Mouse (Mus musculus) hindbrain, embryonic 10.5 days (tissue): Measurements from ENCODE around the gene Zfp821. TPM values are rescaled to one million over a fixed set of nuclear protein-coding genes. Genes with fewer than 3 reads are reported as not detected.

Experiments used
- DNase-seq: peaks from one replicate; pipeline ENCODE4 v3.0.0-alpha.2; 2017; ENCODE audit warnings: low spot score
- H3K27ac ChIP-seq: fragments of 300-500 bp; sonication (generic); 2 replicates; pipeline ENCODE4 v1.5.1; 2016; ENCODE audit warnings: mild to moderate bottlenecking, moderate library complexity
- H3K27me3 ChIP-seq: fragments of 300-500 bp; sonication (generic); 2 replicates; pipeline ENCODE4 v1.6.1; 2016; ENCODE audit warnings: mild to moderate bottlenecking; ENCODE audit not compliant: poor library complexity, insufficient read depth, severe bottlenecking
- H3K36me3 ChIP-seq: fragments of 300-500 bp; sonication (generic); 2 replicates; pipeline ENCODE4 v1.6.1; 2016; ENCODE audit warnings: mild to moderate bottlenecking, moderate library complexity
- H3K4me1 ChIP-seq: fragments of 300-500 bp; sonication (generic); replicated peaks from 2 replicates; pipeline ENCODE4 v1.6.1; 2016; ENCODE audit warnings: mild to moderate bottlenecking
- H3K4me3 ChIP-seq: fragments of 300-500 bp; sonication (generic); 2 replicates; pipeline ENCODE4 v1.5.1; 2016; ENCODE audit warnings: mild to moderate bottlenecking, moderate library complexity
- H3K9me3 ChIP-seq: fragments of 300-500 bp; sonication (generic); 2 replicates; pipeline ENCODE4 v1.6.1; 2016; ENCODE audit warnings: mild to moderate bottlenecking, moderate library complexity
- WGBS: fragments of 180-500 bp; shearing (Covaris S2); methylation state at CpG from one replicate; pipeline ENCODE4 v1.1.7; 2016; 5-methylcytosine and 5-hydroxymethylcytosine counted together
- polyA plus RNA-seq: library from polyadenylated mRNA; unstranded; fragments of >200 nt; fragmentation: Nextera tagmentation; extraction: Ambion mirVana; gene quantifications from 2 replicates; pipeline ENCODE4 v1.2.1, GENCODE M21; 2016

The Zfp821 gene
- polyA plus RNA-seq, 1 experiment from 2014 or later, result 50.3 TPM

GRCm38 (mm10) chr8:109693146-109693900 is 12.0 kb upstream of the Zfp821 start, which contains the start of gene Ist1:
Gene Ist1 (minus strand): TSS chr8:109693260.
- H3K27ac ChIP-seq, result peak within 1 kb of the TSS; percentile 97
- H3K4me3 ChIP-seq, result peak within 1 kb of the TSS; percentile 99
- peaks cover 26% of the 10 kb centered on the region for H3K4me1 ChIP-seq
- under 1% methylated on average over 57 of the region's 57 CpGs for WGBS
- peaks cover 14% of the 10 kb centered on the region; the same call in 1 of the 2 replicates for H3K36me3 ChIP-seq
- peaks cover 15% of the 10 kb centered on the region for H3K27me3 ChIP-seq
- DNase-seq, result peak; percentile 98
- no peaks in the 10 kb centered on the region for H3K9me3 ChIP-seq

- Histone ChIP-seq H3K9me3 (no peaks in the 10 kb centered on the region), H3K27ac (no peak overlapping the region), H3K27me3 (peaks cover 15% of the 10 kb centered on the region), H3K4me1 (peaks cover 26% of the 10 kb centered on the region), H3K36me3 (peaks cover 12% of the 10 kb centered on the region; the same call in 1 of the 2 replicates), H3K4me3 (peak overlapping the region; percentile 99; the same call in 1 of the 2 replicates)
- 58% methylated on average over 6 of the region's 6 CpGs for WGBS
- DNase-seq, result no peak
Observed at GRCm38 (mm10) chr8:109694154-109694553, 11.2 kb upstream of the Zfp821 start.

- Histone ChIP-seq H3K36me3 (no peaks in the 10 kb centered on the region), H3K9me3 (no peaks in the 10 kb centered on the region), H3K27me3 (peaks cover 23% of the 10 kb centered on the region), H3K4me1 (peaks cover 9% of the 10 kb centered on the region), H3K27ac (no peak overlapping the region), H3K4me3 (no peak overlapping the region)
- DNase-seq, result no peak
- WGBS, result 78% methylated on average over 1 of the region's 1 CpGs
Observed at GRCm38 (mm10) chr8:109697754-109698153, 7.6 kb upstream of the Zfp821 start.

DNA sequence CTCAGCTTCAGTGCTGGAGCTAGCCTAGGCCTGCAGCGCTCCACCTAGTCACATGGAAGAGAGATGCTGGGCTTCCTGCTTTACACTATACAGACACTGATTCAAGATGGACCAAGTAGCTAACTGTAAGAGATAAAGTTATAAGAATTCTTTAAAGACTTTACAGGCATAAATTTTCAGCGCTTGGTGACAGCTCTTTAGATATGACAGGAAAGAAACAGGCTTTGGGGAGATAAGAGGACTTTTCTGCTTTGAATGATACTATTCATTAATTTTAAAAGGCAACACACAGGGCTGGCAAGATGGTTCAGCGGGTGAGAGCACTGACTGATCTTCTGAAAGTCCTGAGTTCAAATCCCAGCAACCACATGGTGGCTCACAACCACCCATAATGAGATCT is 6.9 kb upstream of the Zfp821 start:
- peaks cover 9% of the 10 kb centered on the region for H3K4me1 ChIP-seq
- no peaks in the 10 kb centered on the region for H3K9me3 ChIP-seq
- no peak for DNase-seq
- H3K4me3 ChIP-seq, result no peak overlapping the region
- H3K27me3 ChIP-seq, result peaks cover 29% of the 10 kb centered on the region
- WGBS, result 79% methylated on average over 3 of the region's 3 CpGs
- no peaks in the 10 kb centered on the region for H3K36me3 ChIP-seq
- no peak overlapping the region for H3K27ac ChIP-seq

DNA sequence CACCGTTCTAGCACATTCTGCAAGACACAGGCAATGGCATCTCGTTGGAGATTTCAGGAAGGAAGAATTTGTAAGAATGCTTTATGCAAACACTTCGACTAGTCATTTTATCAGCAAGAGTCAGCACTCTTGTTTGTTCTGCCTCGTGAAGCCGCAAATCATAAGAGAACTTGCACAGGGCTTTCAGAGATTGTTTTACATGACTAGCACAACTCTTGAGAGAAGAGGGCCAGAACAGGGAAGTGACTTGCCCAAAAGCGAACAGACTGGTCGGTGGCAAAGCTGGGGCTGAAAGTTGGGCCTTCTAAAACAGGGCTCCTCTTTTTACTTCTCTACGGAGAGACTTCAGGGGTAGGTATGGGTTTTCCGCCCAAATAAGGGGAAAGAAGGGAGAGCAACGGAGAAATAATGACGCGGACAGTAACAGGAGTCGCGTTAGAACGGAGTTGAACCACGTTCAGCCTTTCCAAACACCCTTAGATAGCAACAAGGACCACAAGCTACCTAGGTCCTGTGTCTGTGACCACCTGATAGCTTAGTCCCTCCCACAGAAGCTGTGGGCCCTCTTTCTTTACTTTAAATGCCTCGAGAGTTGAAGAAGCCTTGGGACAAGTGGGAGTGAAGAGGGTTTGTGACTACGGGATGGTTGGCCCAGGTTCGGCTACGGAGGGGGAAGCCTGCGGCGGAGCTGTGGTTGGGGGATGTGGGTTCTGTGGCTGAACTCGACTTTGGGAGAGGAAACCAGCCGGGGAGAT is 604 bp upstream of the Zfp821 start:
- DNase-seq, result peak; percentile 14

GRCm38 (mm10) chr8:109706076-109706873 is 929 bp downstream of the Zfp821 start:
- peaks cover 42% of the 10 kb centered on the region for H3K36me3 ChIP-seq
- H3K4me1 ChIP-seq, result peaks cover 34% of the 10 kb centered on the region
- peak; percentile 62 for DNase-seq
- WGBS, result 2% methylated on average over 30 of the region's 30 CpGs
- peak overlapping the region; percentile 100 for H3K27ac ChIP-seq
- peaks cover 30% of the 10 kb centered on the region for H3K27me3 ChIP-seq
- H3K9me3 ChIP-seq, result no peaks in the 10 kb centered on the region
- H3K4me3 ChIP-seq, result peak overlapping the region; percentile 97

More for the DNA sequence above, 604 bp upstream of the Zfp821 start:
- Histone ChIP-seq H3K36me3 (peaks cover 26% of the 10 kb centered on the region), H3K9me3 (no peaks in the 10 kb centered on the region), H3K27me3 (peaks cover 30% of the 10 kb centered on the region), H3K4me1 (peaks cover 34% of the 10 kb centered on the region), H3K4me3 (peak overlapping the region; percentile 97), H3K27ac (peak overlapping the region; percentile 100)
- 13% methylated on average over 24 of the region's 24 CpGs for WGBS

DNA sequence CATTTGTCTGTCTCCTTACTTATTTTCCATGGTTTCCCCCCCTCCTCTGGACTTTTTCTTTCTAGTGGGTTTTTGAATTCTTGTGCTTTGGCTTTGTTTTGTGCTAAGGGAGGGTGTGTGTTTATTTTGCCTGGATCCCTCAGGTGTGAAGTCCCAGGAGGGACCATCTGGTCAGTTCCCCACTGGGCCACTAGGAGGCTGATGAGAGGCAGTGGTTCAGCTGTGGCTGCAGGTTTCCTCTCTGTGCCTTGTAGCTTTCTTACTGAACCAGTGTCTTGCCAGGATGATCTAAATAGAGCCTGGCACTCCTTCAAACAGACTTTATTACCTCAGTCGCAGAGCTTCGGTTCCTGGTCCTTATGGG is 1.5 kb downstream of the Zfp821 start:
- peaks cover 47% of the 10 kb centered on the region for H3K36me3 ChIP-seq
- 36% methylated on average over 2 of the region's 2 CpGs for WGBS

DNA sequence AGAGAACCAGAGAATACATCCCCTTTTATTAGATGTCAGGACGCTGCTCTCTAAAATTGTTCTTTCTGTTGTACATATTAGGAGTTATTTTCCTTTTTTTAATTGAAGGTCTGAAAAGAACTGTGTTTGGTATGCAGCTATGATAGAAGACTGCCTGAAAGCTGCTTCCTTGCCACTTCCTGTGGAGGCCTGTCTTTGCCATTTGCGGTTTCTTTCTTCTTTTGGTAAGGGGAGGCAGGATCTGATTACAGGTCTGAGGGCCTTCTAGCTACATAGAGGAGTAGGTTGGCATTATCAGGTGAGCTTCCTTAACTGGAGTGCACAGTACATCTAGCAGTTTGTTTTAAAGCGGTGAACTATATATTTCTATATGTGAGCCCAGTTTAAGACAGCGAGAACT is 2.6 kb downstream of the Zfp821 start:
- peaks cover 34% of the 10 kb centered on the region for H3K4me1 ChIP-seq
- 96% methylated on average over 4 of the region's 4 CpGs for WGBS
- peaks cover 58% of the 10 kb centered on the region for H3K36me3 ChIP-seq
- H3K27me3 ChIP-seq, result peaks cover 20% of the 10 kb centered on the region
- H3K27ac ChIP-seq, result no peak overlapping the region
- no peak for DNase-seq
- H3K9me3 ChIP-seq, result no peaks in the 10 kb centered on the region
- no peak overlapping the region for H3K4me3 ChIP-seq

More for the DNA sequence above, 1.5 kb downstream of the Zfp821 start:
- Histone ChIP-seq H3K27me3 (peaks cover 30% of the 10 kb centered on the region), H3K27ac (no peak overlapping the region), H3K4me3 (peak overlapping the region; percentile 97), H3K4me1 (peaks cover 34% of the 10 kb centered on the region), H3K9me3 (no peaks in the 10 kb centered on the region)
- peak; percentile 76 for DNase-seq

- no peak for DNase-seq
- peaks cover 11% of the 10 kb centered on the region for H3K4me1 ChIP-seq
Observed at GRCm38 (mm10) chr8:109712521-109712920, 7.2 kb downstream of the Zfp821 start.

GRCm38 (mm10) chr8:109714961-109715360 is 9.6 kb downstream of the Zfp821 start:
- no peaks in the 10 kb centered on the region for H3K4me1 ChIP-seq
- DNase-seq, result no peak
- 95% methylated on average over 5 of the region's 5 CpGs for WGBS

More at GRCm38 (mm10) chr8:109712521-109712920, 7.2 kb downstream of the Zfp821 start:
- Histone ChIP-seq H3K27me3 (no peaks in the 10 kb centered on the region), H3K36me3 (peaks cover 100% of the 10 kb centered on the region), H3K9me3 (no peaks in the 10 kb centered on the region), H3K4me3 (no peak overlapping the region), H3K27ac (no peak overlapping the region)
- 100% methylated on average over 1 of the region's 1 CpGs for whole genome bisulfite sequencing

GRCm38 (mm10) chr8:109725106-109725505 is 19.8 kb downstream of the Zfp821 start:
- peaks cover 100% of the 10 kb centered on the region for H3K36me3 ChIP-seq
- H3K27me3 ChIP-seq, result no peaks in the 10 kb centered on the region
- no peaks in the 10 kb centered on the region for H3K9me3 ChIP-seq
- DNase-seq, result no peak
- no peak overlapping the region for H3K27ac ChIP-seq
- 89% methylated on average over 3 of the region's 3 CpGs for WGBS
- no peak overlapping the region for H3K4me3 ChIP-seq
- H3K4me1 ChIP-seq, result no peaks in the 10 kb centered on the region

More at GRCm38 (mm10) chr8:109714961-109715360, 9.6 kb downstream of the Zfp821 start:
- Histone ChIP-seq H3K27ac (no peak overlapping the region), H3K4me3 (no peak overlapping the region), H3K27me3 (no peaks in the 10 kb centered on the region), H3K9me3 (no peaks in the 10 kb centered on the region), H3K36me3 (peaks cover 100% of the 10 kb centered on the region)

- DNase-seq, result no peak
- Histone ChIP-seq H3K4me1 (peaks cover 3% of the 10 kb centered on the region), H3K27me3 (no peaks in the 10 kb centered on the region), H3K4me3 (no peak overlapping the region), H3K36me3 (peaks cover 93% of the 10 kb centered on the region), H3K9me3 (no peaks in the 10 kb centered on the region), H3K27ac (no peak overlapping the region)
- WGBS, result 83% methylated on average over 3 of the region's 3 CpGs
Observed at GRCm38 (mm10) chr8:109731012-109731411, 25.7 kb downstream of the Zfp821 start.
